Mouse (Mus musculus) left cerebral cortex, adult 11 months (tissue): ENCODE results near the gene Pnkp.

Experiments
- DNase-seq: peaks from one replicate; pipeline ENCODE4 v3.0.0; 2022; ENCODE audit warnings: low spot score

Pnkp gene

DNA sequence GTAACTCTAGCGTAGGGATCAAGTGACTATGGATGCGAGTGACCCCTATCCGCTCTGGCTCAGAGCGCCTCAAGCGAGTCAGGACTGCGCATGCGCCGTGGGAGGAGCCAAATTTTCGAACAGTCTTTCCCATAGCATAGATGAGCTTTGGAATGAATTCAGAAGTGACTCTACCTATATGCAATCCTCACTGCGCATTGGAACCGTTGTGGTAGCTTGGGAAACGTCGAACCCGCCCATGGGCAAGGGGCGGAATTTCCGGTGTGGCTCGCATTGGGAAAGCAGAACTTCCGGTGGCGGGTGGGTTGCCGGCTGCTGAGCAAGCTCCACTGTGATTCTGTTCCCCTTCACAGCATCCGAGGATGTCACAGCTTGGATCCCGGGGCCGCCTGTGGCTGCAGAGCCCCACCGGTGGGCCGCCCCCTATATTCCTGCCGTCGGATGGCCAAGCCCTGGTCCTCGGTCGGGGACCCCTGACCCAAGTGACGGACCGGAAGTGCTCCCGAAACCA is at the start of gene Pnkp:
TSS of gene Pnkp (plus strand) at position 98 of the 511 bp plus-strand sequence.
- DNase-seq = peak; percentile 91

DNA sequence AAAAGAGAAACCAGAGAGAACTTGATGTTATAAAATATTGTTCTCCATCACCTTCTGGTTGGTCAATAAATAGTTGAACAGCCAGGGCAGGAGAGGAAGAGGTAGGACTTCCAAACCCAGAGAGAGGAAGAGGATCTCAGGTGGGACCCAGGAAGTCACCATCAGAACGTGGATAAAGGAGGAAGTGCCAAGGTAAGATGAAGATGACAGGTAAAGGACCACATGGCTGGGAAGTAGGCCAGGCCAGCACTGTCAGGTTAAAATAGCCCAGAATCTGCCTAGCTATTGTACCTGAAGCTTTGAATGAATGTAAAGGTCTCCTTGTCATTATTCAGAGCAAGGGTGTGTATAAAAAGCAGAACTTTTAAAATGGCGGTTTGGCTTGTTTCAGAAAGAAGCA is 48.0 kb upstream of the Pnkp start:
- no peak for DNase-seq

GRCm38 (mm10) chr7:44809466-44809865 is 47.5 kb upstream of the Pnkp start:
- DNase-seq = no peak

- no peak for DNase-seq
Observed at GRCm38 (mm10) chr7:44810365-44810764, 46.6 kb upstream of the Pnkp start.

DNA sequence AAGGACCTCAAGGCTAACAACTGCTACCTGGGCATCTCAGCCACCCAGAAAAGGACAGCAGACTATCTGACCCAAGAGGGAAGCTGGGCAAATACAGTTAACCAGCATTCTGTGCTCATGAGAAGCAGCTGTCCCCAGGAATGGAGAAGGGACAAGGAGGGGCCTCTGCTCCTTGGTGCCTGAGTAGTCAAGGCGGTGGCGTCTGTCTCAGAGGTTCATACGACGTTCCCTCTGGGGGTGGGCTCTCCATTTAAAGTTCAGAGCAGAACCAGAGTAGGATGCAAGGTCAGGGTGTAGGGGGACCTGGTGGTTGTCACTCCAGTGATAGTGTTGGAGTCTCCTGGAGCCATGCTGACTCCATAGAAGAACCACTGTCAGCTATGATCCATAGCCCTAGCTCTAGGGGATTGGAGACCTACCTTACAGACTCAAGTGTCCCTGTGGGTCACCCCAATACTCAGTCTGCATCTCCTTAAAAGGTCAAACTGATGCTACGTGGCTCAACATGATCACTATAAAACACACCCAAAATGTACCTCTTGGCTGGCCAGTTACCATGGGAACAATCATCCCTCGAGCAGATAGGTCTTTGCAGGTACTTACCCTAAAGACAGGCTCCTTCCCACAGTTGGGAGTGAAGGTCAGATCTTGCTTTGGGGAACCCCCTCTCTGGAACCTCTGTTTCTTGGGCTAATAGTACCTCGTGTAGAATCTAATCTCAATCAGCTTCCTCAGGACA is 46.0 kb upstream of the Pnkp start:
- DNase-seq = no peak

GRCm38 (mm10) chr7:44812651-44813325 is 44.2 kb upstream of the Pnkp start:
- no peak for DNase-seq

- DNase-seq = no peak
Observed at GRCm38 (mm10) chr7:44813985-44814384, 43.0 kb upstream of the Pnkp start.

- DNase-seq = no peak
Observed at GRCm38 (mm10) chr7:44814423-44814822, 42.5 kb upstream of the Pnkp start.

DNA sequence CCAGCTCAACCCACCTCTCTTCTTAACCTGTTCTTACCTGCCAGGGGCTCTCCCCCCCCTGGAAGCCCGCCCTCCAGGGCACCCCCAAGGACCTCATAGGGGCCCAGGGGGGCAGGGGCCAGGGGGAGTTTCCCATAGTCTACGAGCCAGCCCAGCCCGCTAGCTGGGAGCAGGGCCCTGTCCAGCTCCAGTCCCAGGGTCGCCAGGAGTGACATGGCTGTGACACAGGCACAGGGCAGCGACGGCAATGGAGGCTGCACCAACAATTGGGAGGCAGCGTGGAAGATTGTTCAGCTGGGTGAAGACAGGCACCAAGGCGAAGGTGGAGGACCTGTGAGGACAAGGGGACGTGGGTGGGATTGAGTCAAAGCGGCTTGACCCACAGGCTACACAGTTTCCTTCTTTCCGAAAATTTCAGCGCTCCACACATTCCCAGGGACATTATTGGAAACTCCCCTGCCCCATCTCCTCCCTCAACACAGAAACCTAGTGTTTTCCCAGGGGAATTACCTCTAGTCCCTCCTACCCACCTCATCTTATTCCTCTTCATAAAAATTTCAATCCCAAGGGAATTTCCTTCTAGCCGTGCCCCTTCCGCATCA is 41.9 kb upstream of the Pnkp start:
- no peak for DNase-seq

- DNase-seq = peak; percentile 97
Observed at GRCm38 (mm10) chr7:44815721-44816469, 41.0 kb upstream of the Pnkp start, which contains the start of the genes Nup62 and Il4i1. Gene Nup62 (plus strand): TSS chr7:44816088. Gene Il4i1 (plus strand): TSS chr7:44816387.

DNA sequence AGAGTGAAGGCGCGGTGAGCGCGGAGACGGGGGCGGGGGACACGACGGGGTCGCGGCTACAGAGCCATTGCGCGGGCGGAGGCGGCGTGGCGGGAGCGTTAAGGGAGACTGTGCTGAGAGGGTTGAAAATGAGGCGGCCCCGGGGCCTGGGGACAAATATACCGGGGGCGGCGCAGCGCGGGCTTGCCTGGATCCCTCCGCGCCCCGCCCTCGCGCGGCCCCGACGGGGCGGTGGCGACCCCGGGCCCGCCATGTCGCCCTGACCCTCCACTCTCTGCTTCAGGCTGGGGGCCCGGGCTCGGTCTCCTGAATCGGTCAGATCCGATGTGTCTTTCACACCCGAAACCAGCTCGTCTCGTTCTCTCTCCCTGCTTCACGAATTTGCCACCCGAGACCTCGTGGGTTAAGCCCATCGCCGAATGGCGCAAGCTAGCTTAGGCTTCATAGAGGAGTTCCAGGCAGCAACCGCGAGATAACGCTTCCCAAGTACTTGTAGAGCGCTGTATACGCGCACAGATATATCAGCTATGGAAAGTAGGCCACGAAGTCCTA is 40.4 kb upstream of the Pnkp start, which contains the start of gene Atf5:
TSS of gene Atf5 (minus strand) at position 189 of the 552 bp plus-strand sequence.
- DNase-seq = no peak

DNA sequence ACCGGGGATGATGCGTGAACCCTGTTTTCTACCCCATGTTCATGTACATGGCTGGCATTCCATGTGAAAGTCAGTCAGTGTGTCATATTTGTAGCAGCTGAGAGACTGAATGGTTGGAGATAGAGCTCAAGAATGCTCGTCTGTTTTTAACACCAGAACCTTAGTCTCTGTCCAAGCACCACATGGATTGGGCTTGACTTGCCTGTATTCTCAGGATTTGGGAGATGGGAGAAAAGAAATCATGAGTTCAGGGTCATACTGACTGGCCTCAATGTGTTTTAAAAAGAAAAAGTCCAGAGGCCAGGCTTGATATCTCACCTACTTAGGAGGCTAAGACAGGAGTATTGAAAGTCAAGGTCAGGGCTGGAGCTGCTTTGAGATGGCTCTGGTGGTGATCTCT is 39.5 kb upstream of the Pnkp start:
- DNase-seq = no peak

DNA sequence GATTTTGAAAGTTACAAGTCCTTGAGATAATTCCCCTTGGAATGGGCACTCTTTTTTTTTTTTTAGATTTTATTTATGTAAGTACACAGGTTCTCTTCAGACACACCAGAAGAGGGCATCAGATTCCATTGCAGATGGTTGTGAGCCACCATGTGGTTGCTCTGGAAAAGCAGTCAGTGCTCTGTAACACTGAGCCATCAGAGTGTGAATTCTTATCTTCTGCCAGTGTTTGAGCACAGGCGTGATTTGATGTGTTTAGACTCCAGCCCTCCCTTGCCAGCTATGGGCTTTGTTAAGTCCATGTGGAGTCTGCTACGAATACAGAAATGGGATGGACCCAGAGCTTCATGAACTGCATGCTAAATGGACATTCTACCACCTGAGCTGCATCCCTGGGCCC is 38.8 kb upstream of the Pnkp start:
- no peak for DNase-seq

- no peak for DNase-seq
Observed at GRCm38 (mm10) chr7:44818751-44819235, 38.1 kb upstream of the Pnkp start.

DNA sequence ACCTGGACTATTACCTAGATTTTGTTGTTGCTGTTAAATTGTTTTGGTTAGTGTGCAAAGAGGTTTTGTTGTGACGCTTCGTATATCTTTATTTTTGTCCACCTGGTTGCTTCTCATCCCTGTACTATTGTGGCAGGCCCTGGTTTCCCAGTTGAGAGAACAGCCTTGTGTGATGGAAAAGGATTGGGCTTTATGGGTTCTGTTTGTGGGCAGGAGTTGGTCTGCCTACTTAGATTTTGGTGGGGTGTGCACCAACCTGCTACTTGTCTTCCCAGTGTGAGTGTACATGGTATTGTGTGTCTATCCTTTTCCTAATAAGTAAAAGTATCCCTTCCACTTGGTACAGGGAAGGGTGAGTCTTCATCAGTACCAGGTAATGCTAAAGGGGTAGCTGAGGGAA is 37.5 kb upstream of the Pnkp start:
- DNase-seq = no peak

DNA sequence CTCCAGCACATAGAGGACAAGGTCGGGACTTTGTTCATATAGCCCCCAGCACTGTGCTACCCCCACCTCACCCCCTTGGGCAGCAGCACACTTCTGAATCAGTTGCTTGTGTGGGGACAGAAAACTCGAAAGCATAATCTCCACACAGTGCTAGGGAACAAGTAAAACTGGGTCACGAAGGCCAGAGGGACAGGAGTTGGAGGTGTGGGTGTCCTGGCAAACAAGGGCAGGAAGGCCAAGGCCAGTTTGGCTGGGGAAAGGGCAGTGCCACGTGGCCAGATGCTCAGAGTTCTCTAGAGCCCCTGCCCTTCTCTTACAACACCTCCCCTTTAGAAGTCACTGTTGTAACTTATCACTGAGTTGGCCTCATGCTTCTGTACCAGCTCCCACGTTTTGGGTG is 37.1 kb upstream of the Pnkp start:
- DNase-seq = no peak

DNA sequence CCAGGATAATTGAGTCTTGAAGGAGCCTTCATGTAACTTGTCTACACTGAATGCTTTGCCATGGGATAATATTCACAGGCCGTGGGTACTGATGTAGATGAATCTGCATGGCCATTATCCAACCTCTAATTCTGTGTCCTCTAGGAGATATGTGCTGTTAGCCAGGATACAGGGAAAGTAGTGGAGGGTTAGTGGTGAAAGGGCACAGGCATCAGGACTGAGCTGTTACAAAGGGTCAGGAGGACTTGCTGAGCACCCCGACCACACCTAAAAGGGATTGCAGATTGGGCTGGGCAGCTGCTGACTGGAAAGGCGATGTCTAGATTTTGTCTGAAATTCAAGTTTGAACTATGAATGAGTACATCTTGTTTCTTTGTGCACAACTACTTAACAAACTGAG is 36.4 kb upstream of the Pnkp start:
- no peak for DNase-seq

DNA sequence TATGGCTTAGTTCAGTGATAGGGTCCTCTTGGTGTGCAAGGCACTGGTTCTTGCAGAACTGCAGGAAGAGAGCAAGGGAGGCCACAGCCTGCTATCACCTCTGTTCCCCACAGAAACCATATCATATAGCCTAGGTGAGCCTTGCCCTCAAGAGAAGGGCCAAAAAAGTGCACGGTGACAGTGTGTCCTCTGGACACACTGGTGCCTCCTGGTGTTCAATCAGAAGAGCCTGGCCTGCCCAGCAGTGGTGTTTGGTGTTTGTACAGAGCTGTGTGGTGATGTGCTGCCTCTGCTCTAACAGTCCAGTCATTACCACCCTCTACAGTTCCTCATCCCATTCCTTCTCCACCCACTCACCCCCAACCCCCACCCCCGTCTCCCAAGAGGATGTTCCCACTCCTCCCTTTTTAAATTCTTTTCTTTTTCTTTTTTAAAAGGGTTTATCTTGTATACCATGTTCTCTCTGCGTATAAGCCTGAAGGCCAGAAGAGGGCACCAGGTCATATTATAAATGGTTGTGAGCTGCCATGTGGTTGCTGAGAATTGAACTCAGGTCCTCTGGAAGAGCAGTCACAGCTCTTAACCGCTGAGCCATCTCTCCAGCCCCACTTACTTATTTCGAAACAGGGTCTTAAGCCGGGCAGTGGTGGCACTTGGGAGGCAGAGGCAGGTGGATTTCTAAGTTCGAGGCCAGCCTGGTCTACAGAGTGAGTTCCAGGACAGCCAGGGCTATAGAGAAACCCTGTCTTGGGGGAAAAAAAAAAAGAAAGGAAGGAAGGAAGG is 35.1 kb upstream of the Pnkp start:
- no peak for DNase-seq

DNA sequence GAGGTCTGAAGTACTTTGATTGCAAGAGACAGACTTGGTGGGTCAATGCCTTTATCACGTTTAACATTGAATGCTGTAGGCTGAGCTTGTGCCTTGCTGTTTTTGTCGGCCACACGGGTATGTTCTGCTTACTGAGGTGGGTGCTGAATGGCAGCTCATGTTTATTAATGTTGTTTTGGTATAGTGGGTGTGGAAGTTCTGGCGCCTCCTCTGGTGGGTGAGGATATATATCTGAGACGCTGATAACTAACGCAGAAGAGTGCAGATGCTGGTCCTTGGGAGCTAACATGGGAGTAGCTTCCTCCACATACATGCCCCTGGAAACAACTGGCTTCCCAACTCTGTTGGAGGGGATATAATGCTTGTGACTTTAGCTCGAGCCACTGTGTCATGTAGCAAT is 33.5 kb upstream of the Pnkp start:
- DNase-seq = no peak

- no peak for DNase-seq
Observed at GRCm38 (mm10) chr7:44824872-44825271, 32.1 kb upstream of the Pnkp start.

- no peak for DNase-seq
Observed at GRCm38 (mm10) chr7:44826771-44827170, 30.2 kb upstream of the Pnkp start.
